Mouse (Mus musculus): ENCODE results near the gene Gm10409.
"Not testable (repeated sequence)": the region's sequence is repeated elsewhere in the genome, so short reads cannot be mapped to it uniquely, and the experiment has no call there.

Gene Gm10409

DNA sequence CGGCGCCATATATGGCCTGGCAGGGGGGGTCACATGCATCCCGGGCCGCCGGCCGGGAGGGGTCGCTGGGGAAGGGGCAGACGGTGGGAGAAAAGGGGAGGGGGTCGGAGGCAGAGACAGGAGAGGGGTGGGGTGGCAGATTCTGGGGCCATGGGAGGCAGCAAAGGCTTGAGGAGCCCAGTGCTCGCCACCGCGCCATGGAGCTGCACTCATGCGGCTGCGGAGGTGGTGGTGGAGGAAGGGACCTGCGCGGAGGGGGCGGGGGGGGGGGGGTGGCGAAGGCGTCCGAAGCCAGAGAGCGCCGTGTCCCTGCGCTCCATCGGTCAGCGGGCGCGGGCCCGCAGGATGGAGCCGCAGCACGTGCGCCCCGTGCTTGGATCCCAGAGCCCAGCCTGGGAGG is at the start of gene Gm10409:
Gm10409 (plus strand) TSS at position 301 of the 400 bp plus-strand sequence.
- not testable (repeated sequence) for DNase-seq

DNA sequence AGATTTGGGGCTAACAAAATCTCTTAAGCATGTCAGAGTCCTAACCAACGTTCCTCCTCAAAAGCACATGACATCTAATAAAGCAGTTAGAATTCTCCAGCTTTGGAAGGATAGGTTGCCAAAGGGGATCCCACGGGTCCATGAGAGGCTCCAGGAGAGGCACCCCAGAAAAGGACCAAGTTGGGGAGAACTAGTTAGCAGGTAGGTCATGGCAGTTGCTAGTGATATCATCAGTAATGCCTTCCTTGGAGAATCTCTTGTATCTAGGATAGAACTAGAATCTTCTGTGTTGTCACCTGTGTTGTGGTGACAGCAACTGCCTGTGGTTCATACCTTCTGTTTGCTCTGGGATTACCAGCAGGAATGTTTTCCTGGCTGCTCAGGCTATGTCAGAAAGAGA is 17.6 kb upstream of the Gm10409 start, which contains the start of gene Gm10413:
Gm10413 (plus strand) TSS at position 301 of the 400 bp plus-strand sequence.
- not testable (repeated sequence) for DNase-seq

DNA sequence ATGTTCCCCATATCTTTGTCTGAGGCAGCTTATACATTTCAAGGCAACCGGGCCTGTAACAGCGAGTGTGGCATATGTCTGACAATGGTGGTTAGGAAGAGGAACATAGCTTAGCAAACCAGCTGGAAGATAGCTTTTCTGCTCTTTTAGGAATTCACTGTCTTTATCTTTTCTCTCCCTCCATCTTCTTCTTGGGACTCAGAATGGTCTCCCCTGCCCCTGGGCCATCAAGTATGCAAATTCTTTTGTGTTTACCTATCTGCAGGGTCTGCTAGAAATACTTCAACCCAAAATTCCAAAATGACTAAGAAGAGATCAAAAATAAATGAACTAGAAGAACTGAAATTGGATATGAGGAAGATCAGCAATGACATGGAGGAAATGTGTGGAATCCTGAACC is 15.4 kb downstream of the Gm10409 start, which contains the start of gene Gm3005:
Gm3005 (plus strand) TSS at position 301 of the 400 bp plus-strand sequence.
- DNase-seq: not testable (repeated sequence)

DNA sequence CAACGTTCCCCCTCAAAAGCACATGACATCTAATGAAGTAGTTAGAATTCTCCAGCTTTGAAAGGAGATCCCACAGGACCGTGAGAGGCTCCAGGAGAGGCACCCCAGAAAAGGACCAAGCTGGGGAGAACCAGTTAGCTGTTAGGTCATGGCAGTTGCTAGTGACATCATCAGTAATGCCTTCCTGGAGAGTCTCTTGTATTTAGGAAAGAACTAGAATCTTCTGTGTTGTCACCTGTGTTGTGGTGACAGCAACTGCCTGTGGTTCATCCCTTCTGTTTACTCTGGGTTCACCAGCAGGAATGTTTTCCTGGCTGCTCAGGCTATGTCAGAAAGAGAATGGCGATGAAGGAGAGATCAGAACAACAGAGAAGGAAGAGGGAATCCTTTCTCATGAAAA is 36.7 kb downstream of the Gm10409 start, which contains the start of gene Gm10408:
Gm10408 (plus strand) TSS at position 301 of the 400 bp plus-strand sequence.
- not testable (repeated sequence) for DNase-seq

All from thymus, postnatal 25 days (tissue).